ENCODE assay signal across 8 mouse cellular contexts in genomic region chr14:34501804-34502474, GRCm38 (mm10). TPM values are rescaled to one million over a fixed set of nuclear protein-coding genes. Genes with fewer than 3 reads are reported as not detected.
DNase-seq lines count a peak whose midpoint lies in the region; TF ChIP-seq lines count a peak whose summit lies in the region.

No protein-coding gene starts in this region.

- H3K4me3 ChIP-seq in E14TG2a.4 (replicated peaks; ENCODE audit: low read length): peak overlapping the region; percentile 90
- peak overlapping the region; percentile 99 for H3K4me3 ChIP-seq in embryonic fibroblast, embryonic 13.5 days (ENCODE audit: insufficient read depth, low read length)

- peaks cover 7% of the 10 kb centered on the region for H3K27me3 ChIP-seq in E14TG2a.4 (ENCODE audit: insufficient read depth, low read length)

- intact Hi-C loops in heart, postnatal 36 days (cut with DNase I): loop anchor here (1.0 to 2.0 kb wide), 3 partner anchors 15 to 46 kb away; no protein-coding TSS in a partner anchor

- peak; percentile 26 for TF ChIP-seq POLR2A in embryonic fibroblast, embryonic 13.5 days (IDR thresholded peaks at IDR 0.05; ENCODE audit: low read depth, low read length)

- H3K4me1 ChIP-seq in E14TG2a.4 (replicated peaks; ENCODE audit: low read depth, low read length): peaks cover 36% of the 10 kb centered on the region
- peaks cover 6% of the 10 kb centered on the region for H3K4me1 ChIP-seq in embryonic fibroblast, embryonic 13.5 days (ENCODE audit: control insufficient read depth, insufficient read depth, low read length)

- no peak for TF ChIP-seq CTCF in E14TG2a.4 (conservative IDR thresholded peaks at IDR 0.05; ENCODE audit: low read length)
- no peak for TF ChIP-seq CTCF in embryonic fibroblast, embryonic 13.5 days (IDR thresholded peaks at IDR 0.05; ENCODE audit: borderline replicate concordance, insufficient read depth, low read length)

- peak overlapping the region; percentile 92 for H3K27ac ChIP-seq in embryonic fibroblast, embryonic 13.5 days (ENCODE audit: insufficient read depth, low read length)

- no peaks in the 10 kb centered on the region for H3K9me3 ChIP-seq in E14TG2a.4 (ENCODE audit: low read length)

- peak; percentile 14 to 21 for DNase-seq in adrenal gland, postnatal 4 days (ENCODE audit: low spot score in 2 of 2)
- peak; percentile 58 to 70 for DNase-seq in heart, postnatal 36 days
- peak; percentile 30 for DNase-seq in left cerebral cortex, adult 11 months (ENCODE audit: low spot score)
- peak; percentile 38 for DNase-seq in lung, postnatal 36 days
- peak; percentile 44 to 57 for DNase-seq in right cerebral cortex, adult 2 months (ENCODE audit: low spot score in 2 of 2)
- no peak for DNase-seq in adipocyte (ENCODE audit: low spot score)

- no peaks in the 10 kb centered on the region for H3K36me3 ChIP-seq in E14TG2a.4 (ENCODE audit: insufficient read depth, low read length)

RNA-seq across cellular contexts. Expression of gene Bmpr1a, which starts 1.2 kb away (rescaled TPM):
- 10 to 100 TPM; 79.7 to 81.9 TPM for total RNA-seq in adrenal gland, postnatal 4 days (2021)
- polyA plus RNA-seq in embryonic fibroblast, embryonic 13.5 days (2011; ENCODE audit: insufficient read length, low read depth, missing spikeins): 116 and 146 TPM in 2 replicates
- 10 to 100 TPM; 60.5 to 71.4 TPM for total RNA-seq in heart, postnatal 36 days (2021)

RNA-seq across cellular contexts. Expression of gene 9230112D13Rik, which starts 20.7 kb away (rescaled TPM):
- total RNA-seq in adrenal gland, postnatal 4 days (2021): not detected
- not detected in 2 replicates for polyA plus RNA-seq in embryonic fibroblast, embryonic 13.5 days (2011; ENCODE audit: insufficient read length, low read depth, missing spikeins)
- total RNA-seq in heart, postnatal 36 days (2021): not detected
